Mouse (Mus musculus) macrophage (primary cell): ENCODE measurements around the gene Npcd. TPM values are rescaled to one million over a fixed set of nuclear protein-coding genes. Genes with fewer than 3 reads are reported as not detected.

Source experiments
- H3K27ac ChIP-seq: fragments of 350-480 bp; formaldehyde crosslinking; 2 replicates; pipeline ENCODE4 v1.9.0; 2021
- H3K36me3 ChIP-seq: fragments of 350-480 bp; formaldehyde crosslinking; 2 replicates; pipeline ENCODE4 v1.9.0; 2021; ENCODE audit errors: inconsistent target
- H3K4me3 ChIP-seq: fragments of 350-480 bp; formaldehyde crosslinking; 2 replicates; pipeline ENCODE4 v1.9.0; 2021; ENCODE audit errors: inconsistent target
- H3K79me2 ChIP-seq: fragments of 350-480 bp; formaldehyde crosslinking; 2 replicates; pipeline ENCODE4 v1.9.0; 2021; ENCODE audit errors: inconsistent target
- WGBS: methylation state at CpG from one replicate; pipeline ENCODE4 v1.1.7; 2026; ENCODE audit warnings: inconsistent platforms; ENCODE audit not compliant: missing documents; 5-methylcytosine and 5-hydroxymethylcytosine counted together
- polyA plus RNA-seq: library from polyadenylated mRNA; stranded (reverse); fragments of 250-400 nt; gene quantifications from 3 replicates; pipeline ENCODE4 v1.2.4, GENCODE M21; 2018; ENCODE audit warnings: inconsistent platforms

Gene Npcd
- polyA plus RNA-seq, 1 experiment from 2014 or later: not detected

DNA sequence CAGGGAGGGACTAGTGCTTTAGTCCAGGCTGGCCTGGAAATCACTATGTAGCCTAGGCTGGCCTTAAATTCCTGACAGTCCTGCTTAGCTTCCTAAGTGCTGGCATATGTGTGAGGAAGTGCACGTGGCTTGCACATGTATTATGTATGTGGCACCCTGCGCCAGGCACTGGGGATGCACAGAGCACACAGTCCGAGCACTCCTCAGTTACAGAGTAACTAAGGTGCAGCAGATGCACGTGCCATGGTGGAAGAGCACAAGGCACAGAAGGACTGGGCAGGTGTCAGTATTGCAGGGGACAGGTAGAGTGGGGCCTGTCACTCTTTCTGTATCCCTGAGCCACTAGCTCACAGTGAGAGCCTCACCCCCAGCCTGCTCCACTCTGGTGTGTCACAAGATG is 78.9 kb downstream of the Npcd start:
- 94% methylated on average over 4 of the region's 4 CpGs for WGBS
- no peak overlapping the region for H3K4me3 ChIP-seq

DNA sequence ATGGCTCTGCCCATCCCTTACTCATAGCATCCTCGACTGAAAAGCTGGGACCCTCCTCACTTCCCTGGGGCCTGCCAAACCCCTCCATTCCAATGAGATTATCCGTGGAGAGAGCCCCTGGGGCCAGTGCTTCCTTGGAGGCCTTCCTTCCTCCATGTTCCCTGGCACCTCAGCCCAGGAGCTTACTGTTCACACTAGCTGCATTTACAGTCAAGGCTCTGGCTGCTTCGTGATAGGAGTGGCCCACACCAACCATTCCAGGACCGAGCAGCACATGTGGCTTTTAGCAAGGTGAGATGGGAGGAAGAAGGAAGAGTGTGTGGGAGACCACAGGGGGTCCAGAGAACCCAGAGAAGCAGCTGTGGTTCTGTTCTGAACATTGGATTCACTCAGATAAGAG is 80.2 kb downstream of the Npcd start:
- no peak overlapping the region for H3K27ac ChIP-seq
- 93% methylated on average over 4 of the region's 4 CpGs for WGBS
- H3K4me3 ChIP-seq: no peak overlapping the region
- no peaks in the 10 kb centered on the region for H3K79me2 ChIP-seq
- no peaks in the 10 kb centered on the region for H3K36me3 ChIP-seq

More for the DNA sequence above, 78.9 kb downstream of the Npcd start:
- Histone ChIP-seq H3K36me3 (no peaks in the 10 kb centered on the region), H3K27ac (no peak overlapping the region), H3K79me2 (no peaks in the 10 kb centered on the region)

DNA sequence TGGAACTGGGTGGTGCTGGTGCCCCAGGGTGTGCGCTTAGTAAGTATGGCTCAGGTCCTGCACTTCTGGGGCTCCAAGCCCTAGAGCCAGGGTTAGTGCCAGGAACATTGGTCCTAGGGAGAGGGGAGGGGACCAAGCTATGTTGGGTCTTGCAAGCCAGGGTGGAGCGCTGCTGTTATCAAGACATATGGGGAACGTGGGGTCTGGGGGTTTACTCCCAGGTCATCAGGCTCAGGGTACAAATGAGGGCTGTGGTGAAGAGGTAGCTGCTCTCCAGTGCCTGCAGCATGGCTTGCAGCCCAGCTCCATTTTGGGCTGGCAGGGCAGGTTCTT is 80.7 kb downstream of the Npcd start:
- Histone ChIP-seq H3K27ac (no peak overlapping the region), H3K79me2 (no peaks in the 10 kb centered on the region), H3K36me3 (no peaks in the 10 kb centered on the region), H3K4me3 (no peak overlapping the region)
- 100% methylated on average over 1 of the region's 3 CpGs for WGBS

- no peak overlapping the region for H3K27ac ChIP-seq
- WGBS: 29% methylated on average over 11 of the region's 11 CpGs
- H3K36me3 ChIP-seq: no peaks in the 10 kb centered on the region
- no peak overlapping the region for H3K4me3 ChIP-seq
- H3K79me2 ChIP-seq: no peaks in the 10 kb centered on the region
Observed at GRCm38 (mm10) chr15:79752742-79753419, 81.2 kb downstream of the Npcd start.

DNA sequence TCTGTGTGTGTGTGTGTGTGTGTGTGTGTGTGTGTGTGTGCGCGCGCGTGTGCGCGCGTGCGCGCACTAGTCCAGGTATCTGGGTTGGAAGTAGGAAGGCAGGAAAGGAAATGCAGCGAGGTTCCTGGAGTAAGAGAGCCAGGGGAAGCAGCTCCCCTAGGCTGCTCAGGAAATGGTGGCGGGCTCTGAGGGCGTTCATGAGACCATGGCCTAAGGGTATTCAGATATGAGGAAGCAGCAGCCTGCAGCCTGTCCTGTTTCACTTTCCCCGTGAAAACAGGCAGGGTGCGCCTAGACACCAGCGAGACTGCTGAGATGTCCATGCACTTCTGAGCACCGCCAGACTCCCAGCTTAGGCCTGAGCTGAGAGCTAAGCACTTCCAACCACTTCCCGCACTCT is 82.3 kb downstream of the Npcd start:
- 24% methylated on average over 17 of the region's 17 CpGs for WGBS
- Histone ChIP-seq H3K27ac (peak overlapping the region; percentile 19), H3K4me3 (no peak overlapping the region)

GRCm38 (mm10) chr15:79750266-79750665 is 83.8 kb downstream of the Npcd start:
- Histone ChIP-seq H3K36me3 (no peaks in the 10 kb centered on the region; the same call in 1 of the 2 replicates), H3K79me2 (no peaks in the 10 kb centered on the region), H3K4me3 (no peak overlapping the region), H3K27ac (no peak overlapping the region)
- 89% methylated on average over 8 of the region's 8 CpGs for WGBS

More for the DNA sequence above, 82.3 kb downstream of the Npcd start:
- Histone ChIP-seq H3K79me2 (no peaks in the 10 kb centered on the region), H3K36me3 (no peaks in the 10 kb centered on the region)

DNA sequence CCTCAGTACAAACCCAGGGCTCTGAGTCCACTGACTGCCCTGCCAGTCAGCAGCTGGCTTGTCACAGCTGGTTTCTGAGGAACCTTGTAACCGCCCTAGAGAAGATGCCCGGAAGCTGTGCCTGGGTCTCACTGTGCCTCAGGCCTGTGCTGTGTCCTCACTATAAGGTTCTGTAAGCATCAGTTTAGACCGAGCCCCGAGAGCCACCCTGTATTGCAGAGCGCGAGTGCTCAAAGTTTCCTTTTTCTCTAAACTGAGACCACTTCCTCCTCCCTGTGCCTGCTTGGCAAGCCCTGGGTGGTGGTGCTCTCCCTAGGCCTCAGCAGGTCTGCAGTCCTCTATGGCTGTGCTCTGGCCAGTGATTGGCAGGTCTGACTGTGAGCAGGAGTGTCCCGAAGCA is 84.9 kb downstream of the Npcd start:
- no peaks in the 10 kb centered on the region for H3K79me2 ChIP-seq
- H3K27ac ChIP-seq: no peak overlapping the region
- WGBS: 36% methylated on average over 7 of the region's 7 CpGs

GRCm38 (mm10) chr15:79747998-79748397 is 86.0 kb downstream of the Npcd start:
- Histone ChIP-seq H3K79me2 (no peaks in the 10 kb centered on the region), H3K4me3 (no peak overlapping the region), H3K27ac (no peak overlapping the region), H3K36me3 (no peaks in the 10 kb centered on the region; the same call in 1 of the 2 replicates)
- 93% methylated on average over 11 of the region's 11 CpGs for WGBS

More for the DNA sequence above, 84.9 kb downstream of the Npcd start:
- Histone ChIP-seq H3K36me3 (no peaks in the 10 kb centered on the region; the same call in 1 of the 2 replicates), H3K4me3 (no peak overlapping the region)

DNA sequence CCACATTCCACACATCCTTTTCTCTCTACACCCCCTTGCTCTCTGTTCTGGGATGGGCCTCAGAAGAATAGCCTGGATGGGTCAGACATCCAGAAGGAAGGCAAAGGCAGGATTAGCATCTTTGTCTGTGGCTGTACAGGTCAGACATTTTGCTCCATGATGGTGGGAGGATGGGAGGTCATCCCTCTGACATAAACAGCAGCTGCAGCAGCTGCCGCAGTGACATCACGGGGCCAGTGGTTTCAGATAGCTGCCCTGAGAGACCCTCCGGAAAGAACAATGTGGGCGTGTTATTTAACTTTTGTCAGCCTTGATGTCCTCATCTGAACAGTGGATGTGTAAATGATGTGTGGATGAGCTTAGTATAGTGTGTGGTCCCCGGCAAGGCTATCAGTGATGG is 88.2 kb downstream of the Npcd start:
- Histone ChIP-seq H3K79me2 (peaks cover 9% of the 10 kb centered on the region; the same call in 1 of the 2 replicates), H3K36me3 (no peaks in the 10 kb centered on the region; the same call in 1 of the 2 replicates), H3K4me3 (no peak overlapping the region), H3K27ac (no peak overlapping the region)
- 98% methylated on average over 3 of the region's 5 CpGs for WGBS

- H3K27ac ChIP-seq: no peak overlapping the region
- H3K36me3 ChIP-seq: no peaks in the 10 kb centered on the region; the same call in 1 of the 2 replicates
- 94% methylated on average over 7 of the region's 10 CpGs for WGBS
- no peak overlapping the region for H3K4me3 ChIP-seq
- peaks cover 15% of the 10 kb centered on the region for H3K79me2 ChIP-seq
Observed at GRCm38 (mm10) chr15:79745312-79745711, 88.7 kb downstream of the Npcd start.

- H3K27ac ChIP-seq: no peak overlapping the region
- no peak overlapping the region for H3K4me3 ChIP-seq
- H3K79me2 ChIP-seq: peaks cover 20% of the 10 kb centered on the region
- WGBS: 89% methylated on average over 8 of the region's 8 CpGs
- H3K36me3 ChIP-seq: no peaks in the 10 kb centered on the region; the same call in 1 of the 2 replicates
Observed at GRCm38 (mm10) chr15:79744742-79745141, 89.3 kb downstream of the Npcd start.

- Histone ChIP-seq H3K4me3 (no peak overlapping the region), H3K79me2 (peaks cover 28% of the 10 kb centered on the region), H3K36me3 (no peaks in the 10 kb centered on the region; the same call in 1 of the 2 replicates), H3K27ac (no peak overlapping the region)
- 95% methylated on average over 11 of the region's 11 CpGs for WGBS
Observed at GRCm38 (mm10) chr15:79744001-79744400, 90.0 kb downstream of the Npcd start.

DNA sequence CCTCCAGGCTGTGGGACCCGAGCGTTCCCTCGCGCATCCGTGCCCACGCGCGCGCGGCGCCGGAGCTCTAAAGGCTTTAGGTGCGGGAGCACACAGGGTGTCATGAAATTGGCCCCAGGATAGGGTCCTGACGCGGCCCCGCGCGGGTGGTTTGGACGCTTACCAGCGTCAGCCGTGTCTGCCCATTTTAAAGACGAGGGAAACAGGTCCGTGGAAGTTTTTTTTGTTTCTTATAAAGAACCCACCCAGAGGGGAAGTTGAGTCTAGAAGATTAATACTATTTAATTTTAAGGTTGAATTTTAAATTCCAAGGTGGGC is 91.4 kb downstream of the Npcd start:
- peaks cover 32% of the 10 kb centered on the region for H3K79me2 ChIP-seq
- H3K36me3 ChIP-seq: peaks cover 12% of the 10 kb centered on the region; the same call in 1 of the 2 replicates
- H3K4me3 ChIP-seq: peak overlapping the region; percentile 27
- under 1% methylated on average over 22 of the region's 23 CpGs for WGBS
- no peak overlapping the region for H3K27ac ChIP-seq

- under 1% methylated on average over 81 of the region's 93 CpGs for WGBS
- Histone ChIP-seq H3K36me3 (peaks cover 18% of the 10 kb centered on the region; the same call in 1 of the 2 replicates), H3K4me3 (peak within 1 kb of the TSS; percentile 83), H3K79me2 (peaks cover 32% of the 10 kb centered on the region), H3K27ac (peak within 1 kb of the TSS; percentile 82)
Observed at GRCm38 (mm10) chr15:79741921-79742705, 91.9 kb downstream of the Npcd start, which contains the start of gene Sun2. Gene Sun2 (minus strand): TSS chr15:79742536.
